In the genomic region with DNA sequence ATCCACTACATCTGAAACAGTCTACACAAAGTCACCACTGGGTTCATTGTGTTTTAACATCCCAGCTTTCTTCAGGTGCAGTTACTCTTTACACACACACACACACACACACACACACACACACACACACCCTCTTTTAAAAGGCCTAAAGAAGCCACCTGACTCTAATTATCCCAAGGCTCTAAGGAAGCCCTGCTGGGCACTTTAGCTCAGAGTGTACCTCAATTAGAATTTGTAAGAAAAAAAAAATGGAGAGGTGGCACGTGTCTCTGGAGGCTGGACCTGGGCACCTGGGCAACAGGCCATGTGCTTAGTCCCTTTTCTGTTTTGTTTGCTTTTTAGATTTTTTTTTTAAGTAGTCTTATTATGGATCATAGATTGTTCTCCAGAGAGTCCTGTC, we compare ENCODE assay signal across 16 mouse cellular contexts. TPM values are rescaled to one million over a fixed set of nuclear protein-coding genes. Genes with fewer than 3 reads are reported as not detected.
"Had no signal": no experiment of that assay in that cellular context is flagged by ENCODE, and none has a peak within 500 bp of the region (broad histone marks: within the 10 kb centered on the region; RNA-seq: fewer than 3 reads in every experiment).

No protein-coding gene starts in this region.

- ATAC-seq: liver, embryonic 12.5 days; midbrain, embryonic 13.5 days had no signal

- H3K27ac ChIP-seq: left cerebral cortex, adult 2 months; limb, embryonic 10.5 days; liver, embryonic 12.5 days; midbrain, embryonic 13.5 days; neural tube, embryonic 15.5 days had no signal

- DNase-seq: kidney, adult 11 months; kidney, adult 9 months; kidney, postnatal 10 days; kidney, postnatal 4 days; right cerebral cortex, adult 18-20 months; right cerebral cortex, postnatal 25 days; thymus, adult 18-20 months; thymus, postnatal 14 days had no signal

- H3K9me3 ChIP-seq: limb, embryonic 10.5 days; liver, embryonic 12.5 days; midbrain, embryonic 13.5 days; neural tube, embryonic 15.5 days had no signal

- H3K4me3 ChIP-seq: left cerebral cortex, adult 2 months; limb, embryonic 10.5 days; liver, embryonic 12.5 days; midbrain, embryonic 13.5 days; myocyte; neural tube, embryonic 15.5 days had no signal

- H3K27me3 ChIP-seq: neural tube, embryonic 15.5 days had no signal

- H3K4me2 ChIP-seq: liver, embryonic 12.5 days; midbrain, embryonic 13.5 days; neural tube, embryonic 15.5 days had no signal

- H3K9ac ChIP-seq: liver, embryonic 12.5 days; midbrain, embryonic 13.5 days; neural tube, embryonic 15.5 days had no signal

- H3K36me3 ChIP-seq: limb, embryonic 10.5 days; liver, embryonic 12.5 days; midbrain, embryonic 13.5 days; neural tube, embryonic 15.5 days had no signal

RNA-seq across cellular contexts. Expression of a gene that starts 54.7 kb away (rescaled TPM):
- polyA plus RNA-seq: limb, embryonic 10.5 days; lung, embryonic 16.5 days; midbrain, embryonic 13.5 days; myocyte; neural tube, embryonic 11.5 days; neural tube, embryonic 15.5 days had no signal
